Mouse (Mus musculus): Measurements from ENCODE around the gene Gm4491.

The Gm4491 gene

DNA sequence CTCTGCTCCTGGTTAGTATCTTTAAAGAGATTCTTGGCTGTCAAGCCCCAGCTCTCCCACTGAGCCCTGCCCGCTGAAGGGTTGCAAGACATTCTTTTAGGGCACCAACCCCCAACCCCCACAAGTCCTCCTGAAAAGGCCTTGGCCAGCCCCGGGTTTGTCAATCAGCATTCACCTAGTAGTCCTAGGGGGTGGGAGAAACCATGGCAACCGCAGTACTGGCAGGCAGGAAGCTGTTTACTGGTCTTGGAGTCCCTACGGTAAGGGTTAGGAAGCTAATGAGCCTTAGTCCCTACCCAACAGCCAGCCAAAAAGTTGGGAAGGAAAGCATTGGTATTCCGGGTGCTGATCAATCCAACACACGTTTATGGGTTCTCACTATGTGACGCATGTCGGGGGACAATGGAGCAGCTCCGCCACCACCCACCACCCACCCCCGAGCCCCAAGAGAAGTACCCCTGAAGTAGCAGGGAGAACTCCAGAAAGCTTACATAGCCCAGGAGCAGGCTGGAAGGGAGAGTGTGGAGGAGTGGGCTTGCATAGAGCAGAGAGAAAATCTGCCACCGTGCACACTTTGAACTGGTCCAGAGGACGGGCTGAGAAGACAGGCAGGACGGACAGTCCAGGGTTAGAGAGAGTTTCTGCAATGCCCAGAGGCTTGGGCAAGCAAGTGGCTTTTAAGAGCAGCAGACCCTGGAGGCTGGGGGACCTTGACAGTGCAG is at the start of gene Gm4491:
Gene Gm4491 (minus strand): TSS at position 61 of the 722 bp plus-strand sequence.
- DNase-seq (ENCODE audit: low read depth) = no peak

DNA sequence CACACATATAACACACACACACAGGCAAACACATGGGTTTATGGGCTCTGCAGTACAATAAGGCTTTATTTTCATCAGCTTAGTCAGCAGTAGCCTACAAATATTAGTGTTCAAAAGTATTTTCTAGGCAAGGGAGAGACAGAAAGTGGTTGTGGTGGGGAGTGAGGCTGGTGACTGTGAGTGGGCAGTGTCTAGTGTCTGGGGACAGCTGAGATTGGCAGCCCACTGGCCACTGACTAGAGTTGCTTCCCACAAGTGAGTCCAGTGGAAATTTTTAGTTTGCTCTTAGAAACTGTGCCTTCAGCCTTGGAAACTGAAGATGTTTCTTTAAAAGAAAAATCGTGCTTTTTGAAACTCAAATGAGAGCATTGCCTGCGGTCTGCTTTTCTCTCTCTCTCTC is 46.1 kb upstream of the Gm4491 start:
- no peak for DNase-seq (ENCODE audit: low read depth)

DNA sequence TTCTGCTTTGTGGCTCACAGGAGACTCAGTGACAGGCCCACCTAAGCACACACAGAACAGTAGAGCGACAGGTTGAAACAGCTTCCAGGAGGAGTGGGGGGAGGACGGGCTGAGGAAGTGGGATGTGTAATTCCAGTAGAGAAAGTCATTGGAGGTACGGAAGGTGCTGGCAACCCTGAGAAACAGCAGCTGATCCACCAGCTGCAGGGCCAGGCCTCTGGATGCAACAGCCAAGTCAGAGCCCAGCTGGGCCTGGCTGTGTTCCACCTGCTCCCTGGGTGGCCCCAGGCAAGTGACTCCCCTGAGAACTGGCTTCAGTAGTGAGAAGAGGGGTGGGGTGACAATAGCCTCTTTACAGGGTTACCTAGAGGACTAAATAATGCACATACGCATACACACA is 45.5 kb upstream of the Gm4491 start:
- DNase-seq (ENCODE audit: low read depth) = no peak

DNA sequence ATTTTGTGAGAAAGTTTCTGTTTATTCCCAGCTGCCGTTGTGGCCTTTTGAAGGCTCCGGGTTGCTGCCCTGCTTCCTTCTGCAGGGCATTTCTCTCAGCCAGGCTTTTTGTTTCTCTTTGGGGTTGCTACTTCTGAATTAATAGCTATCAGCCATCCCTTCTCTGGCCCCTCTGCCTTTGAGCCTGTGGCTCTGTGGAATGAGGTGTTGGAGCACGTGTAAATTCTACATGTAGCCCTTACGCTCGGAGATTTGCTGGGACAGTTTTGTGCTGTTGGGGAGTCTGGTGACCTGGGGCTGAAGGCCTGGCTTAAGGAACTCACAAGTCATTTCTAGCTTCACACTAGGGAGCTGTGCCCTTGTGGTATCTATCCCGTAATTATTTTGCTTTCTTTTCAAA is 39.2 kb upstream of the Gm4491 start:
- no peak for DNase-seq (ENCODE audit: low read depth)

DNA sequence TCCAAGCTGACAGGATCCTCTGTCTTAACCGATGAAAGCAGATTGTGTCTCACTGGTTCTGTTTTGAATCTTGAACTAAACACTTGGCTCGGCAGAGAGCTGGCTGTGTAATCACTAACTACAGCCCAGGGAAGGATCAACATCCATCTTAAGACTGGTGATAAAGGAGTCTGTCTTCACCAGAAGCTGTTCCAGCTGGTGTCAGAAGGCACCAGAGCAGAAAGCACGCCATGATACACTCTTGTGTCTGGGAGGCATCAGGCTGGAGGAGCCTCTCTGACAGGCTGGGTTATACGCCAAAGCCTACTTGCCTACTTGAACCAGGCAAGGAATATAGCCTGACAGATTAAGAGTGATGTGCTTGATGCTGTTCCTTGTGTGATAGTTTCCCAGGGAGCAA is 30.1 kb upstream of the Gm4491 start:
- no peak for DNase-seq (ENCODE audit: low read depth)

DNA sequence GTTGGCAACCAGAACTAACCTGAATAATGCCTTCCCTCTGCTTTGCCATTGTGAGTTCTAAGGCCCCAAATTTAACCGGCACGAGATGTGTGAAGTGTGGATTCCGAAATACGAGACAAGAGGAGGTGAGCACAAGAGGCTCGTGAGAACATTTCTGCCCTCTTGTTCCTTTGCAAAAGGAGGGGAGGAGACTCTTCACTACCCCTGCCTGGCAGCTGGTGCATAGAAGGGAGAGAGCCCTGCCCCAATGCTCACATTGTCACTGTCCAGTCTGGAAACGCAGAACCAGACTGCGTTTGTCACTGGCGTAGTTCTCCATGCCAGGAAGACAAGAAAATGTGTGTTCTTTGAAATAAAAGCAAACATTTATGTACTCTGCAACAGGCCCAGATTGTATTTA is 19.6 kb upstream of the Gm4491 start:
- no peak for DNase-seq (ENCODE audit: low read depth)

DNA sequence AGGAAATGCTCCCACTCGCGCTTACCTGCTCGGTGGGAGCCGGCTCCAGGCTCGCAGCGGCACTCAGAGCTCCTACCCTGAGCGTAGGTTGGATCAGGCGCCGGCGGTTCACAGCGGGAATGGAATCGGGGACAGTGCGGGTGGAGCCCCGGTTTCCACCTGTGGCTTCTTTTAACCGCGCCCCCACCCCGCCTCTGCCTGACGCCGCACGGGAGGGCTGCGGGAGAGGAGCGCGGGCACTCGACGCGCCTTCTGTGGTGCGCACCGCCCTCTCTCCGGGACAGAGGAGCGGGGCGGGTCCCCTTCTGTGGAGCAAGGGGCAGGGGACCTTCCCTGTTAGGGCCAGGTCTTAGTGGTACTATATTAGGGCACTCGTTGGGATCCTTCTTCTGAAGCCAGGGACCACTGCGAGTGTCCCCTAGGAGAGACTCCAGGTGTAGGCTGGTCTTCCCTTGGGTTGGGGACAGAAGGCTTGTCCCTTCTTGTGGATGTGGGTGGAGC is 17.5 kb upstream of the Gm4491 start, which contains the start of gene Gjb6:
Gene Gjb6 (minus strand): TSS at position 451 of the 501 bp plus-strand sequence.
- DNase-seq (ENCODE audit: low read depth) = no peak

DNA sequence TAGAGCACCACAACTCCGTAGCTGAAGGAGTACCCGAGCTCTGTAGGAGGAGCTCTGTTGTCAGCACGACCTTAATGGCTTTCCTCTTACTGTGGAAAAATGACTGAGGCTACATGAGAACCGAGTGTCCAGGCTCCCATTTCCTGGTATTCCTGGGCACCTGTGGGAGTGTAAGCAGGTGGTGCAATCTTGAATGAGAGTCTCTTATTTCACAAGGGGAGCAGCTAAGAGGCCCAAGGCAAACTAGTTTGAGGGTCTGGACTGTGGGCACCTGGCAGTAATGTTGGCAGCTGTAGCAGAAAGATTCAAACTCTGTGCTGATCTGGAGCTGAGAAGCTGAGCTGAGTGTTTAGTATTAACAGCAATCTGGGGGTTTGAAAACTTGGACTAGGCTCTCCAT is 11.7 kb upstream of the Gm4491 start:
- no peak for DNase-seq (ENCODE audit: low read depth)

DNA sequence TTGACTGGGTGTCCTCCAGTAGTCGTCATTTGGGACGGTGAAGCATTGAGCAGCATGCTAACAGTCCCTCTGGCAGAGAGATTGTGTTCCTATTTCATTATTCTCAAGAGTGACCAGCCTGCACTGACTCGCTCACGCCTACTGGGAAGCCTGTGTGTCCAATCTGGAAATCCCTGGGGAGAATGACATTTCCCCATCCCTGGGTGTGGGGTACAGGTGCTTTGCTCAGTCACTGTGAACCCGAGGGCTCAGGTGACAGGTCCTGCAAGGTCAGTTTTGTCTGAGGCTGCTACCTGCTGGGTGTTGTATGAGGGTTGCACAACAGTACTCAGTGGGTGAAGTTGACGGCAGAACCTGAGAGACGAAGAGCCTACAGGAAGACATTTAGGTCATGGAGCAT is 6.6 kb upstream of the Gm4491 start:
- DNase-seq (ENCODE audit: low read depth) = no peak

DNA sequence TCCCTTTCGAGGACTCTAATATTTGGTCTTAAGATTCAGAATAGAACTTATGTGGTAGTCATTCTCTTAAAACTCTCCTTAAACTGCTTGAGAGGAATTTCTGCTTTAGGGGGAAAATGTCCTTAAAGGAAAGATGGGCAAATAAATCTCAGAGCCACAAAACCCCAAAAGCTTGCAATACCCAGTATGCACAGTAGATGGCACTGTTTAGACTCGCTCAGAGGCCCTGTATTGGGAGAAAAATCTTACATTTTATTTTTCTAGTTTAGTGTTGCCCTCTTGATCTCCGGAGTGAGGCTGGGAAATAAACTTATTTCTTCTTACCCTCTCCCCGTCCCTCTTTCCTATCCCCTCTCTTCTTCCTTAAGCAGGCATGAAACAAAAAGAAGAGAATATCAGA is 6.5 kb downstream of the Gm4491 start:
- DNase-seq (ENCODE audit: low read depth) = peak; percentile 54

DNA sequence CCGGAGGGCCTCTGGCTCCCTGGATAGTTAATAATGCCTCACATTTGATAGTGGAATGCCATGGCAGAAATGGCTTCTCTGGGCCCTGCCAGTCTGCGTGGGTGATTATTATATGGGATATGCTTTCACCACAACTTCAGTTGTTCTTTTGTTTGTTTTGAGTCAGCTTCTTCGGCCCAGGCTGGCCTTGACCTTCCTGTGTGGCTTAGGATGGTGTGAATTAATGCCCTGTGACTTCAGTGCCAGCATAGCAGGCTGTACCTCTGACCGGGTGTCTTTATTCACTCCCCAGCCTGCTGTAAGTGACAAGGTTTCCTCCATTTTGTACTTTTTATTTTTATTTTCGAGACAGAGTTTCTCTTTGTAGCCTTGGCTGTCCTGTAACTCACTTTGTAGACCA is 7.8 kb downstream of the Gm4491 start:
- DNase-seq (ENCODE audit: low read depth) = no peak

DNA sequence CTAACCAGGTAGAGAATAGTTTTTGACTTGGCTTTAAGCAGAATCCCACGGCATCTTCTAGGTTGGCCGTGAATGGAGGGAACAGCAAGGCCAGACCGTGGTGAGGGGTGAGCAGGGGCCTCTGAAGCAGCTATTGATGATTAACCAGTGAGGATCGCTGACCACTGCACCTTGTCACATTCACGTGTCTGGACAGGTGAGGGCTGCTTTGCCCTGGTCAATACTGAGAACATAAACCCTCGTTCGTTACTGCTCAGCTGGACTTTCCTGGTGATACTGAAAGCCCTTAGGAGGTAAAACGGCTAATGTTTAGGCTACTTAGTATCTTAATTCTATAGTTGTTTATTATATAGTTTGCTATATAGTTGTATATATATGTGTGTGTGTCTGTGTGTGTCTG is 8.6 kb downstream of the Gm4491 start:
- DNase-seq (ENCODE audit: low read depth) = no peak

DNA sequence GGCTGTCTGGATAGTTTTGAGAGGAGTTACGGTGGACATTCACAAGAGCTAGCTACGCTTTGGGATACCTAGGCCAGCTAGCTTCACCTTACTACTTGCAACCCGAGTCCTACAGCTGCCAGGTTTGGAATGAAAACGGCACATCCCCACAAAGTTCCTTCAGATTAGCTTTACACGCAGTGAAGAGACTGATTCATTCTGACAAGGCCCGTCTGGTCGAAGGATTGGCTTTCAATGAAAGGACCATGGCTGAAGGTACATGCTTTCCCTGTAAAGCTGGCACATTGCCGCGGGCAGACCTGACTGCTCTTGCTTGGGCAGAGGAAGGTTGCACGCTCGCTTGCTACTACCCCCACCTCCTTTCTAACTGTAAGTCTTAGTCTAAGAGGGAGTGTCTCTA is 10.0 kb downstream of the Gm4491 start:
- no peak for DNase-seq (ENCODE audit: low read depth)

DNA sequence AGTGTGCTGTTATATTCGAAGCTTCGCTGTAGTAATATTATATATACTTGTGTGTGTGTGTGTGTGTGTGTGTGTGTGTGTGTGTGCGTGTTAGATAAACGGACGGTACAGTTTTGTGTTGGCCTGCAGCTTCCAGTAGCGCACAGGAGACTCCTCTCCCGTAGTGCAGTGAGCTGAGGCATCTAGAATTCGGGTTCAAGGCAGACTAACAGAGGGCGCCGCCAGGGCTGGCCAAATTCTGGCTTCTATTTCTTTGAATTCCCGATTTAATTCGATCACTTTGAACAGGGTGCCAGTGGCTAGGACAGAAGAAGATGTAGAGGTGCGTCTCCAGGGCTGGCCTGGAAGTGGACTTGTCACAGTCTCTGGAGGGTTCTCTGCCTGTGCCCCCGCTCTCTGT is 10.6 kb downstream of the Gm4491 start:
- DNase-seq (ENCODE audit: low read depth) = no peak

DNA sequence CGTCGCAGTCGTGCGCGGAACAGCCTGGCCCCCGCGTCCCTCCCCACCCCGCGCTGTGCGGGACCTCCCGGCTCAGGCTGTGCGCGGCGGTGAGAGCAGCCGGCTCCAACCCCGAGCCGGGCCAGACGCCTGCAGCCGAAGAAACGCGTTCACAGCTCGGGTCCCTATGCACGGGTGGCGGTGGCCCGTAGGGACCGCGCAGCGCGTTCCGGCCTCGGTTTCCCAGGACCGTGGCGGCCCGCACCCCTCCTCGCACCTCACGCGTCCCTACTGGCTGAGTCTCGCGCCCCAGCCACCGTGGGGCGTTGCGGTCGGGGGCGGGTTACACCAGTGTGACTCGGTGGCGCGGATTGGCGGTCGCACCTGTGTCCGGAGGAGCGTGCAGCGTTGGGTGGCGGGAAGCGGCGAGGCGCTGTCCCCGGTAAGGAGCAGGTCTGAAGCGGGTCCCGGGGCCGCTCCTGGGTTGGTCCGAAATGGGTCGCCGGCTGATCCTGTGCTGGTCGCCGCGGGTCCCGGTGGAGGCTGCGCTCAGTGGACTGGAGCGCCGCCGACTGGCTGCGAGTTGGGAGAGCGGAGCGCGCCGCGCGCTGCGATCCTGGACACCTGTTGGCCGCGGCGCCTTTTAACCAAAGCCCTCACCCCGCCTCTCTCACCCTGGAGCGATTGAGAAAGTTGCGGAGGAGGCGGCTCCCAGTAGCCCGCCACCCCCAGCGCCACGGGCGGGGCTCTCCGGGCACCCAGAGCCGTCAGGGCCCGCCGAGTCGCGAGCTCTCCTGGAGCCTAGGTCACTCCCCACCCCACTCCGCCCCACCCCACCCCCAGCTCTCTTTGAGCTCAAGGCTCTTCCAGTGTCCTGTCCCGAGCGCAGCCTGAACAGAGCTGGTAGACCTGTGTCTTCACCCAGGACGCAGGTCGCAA is 11.3 kb downstream of the Gm4491 start, which contains the start of gene Gjb2:
Gene Gjb2 (minus strand): TSS at position 597 of the 918 bp plus-strand sequence.
- DNase-seq (ENCODE audit: low read depth) = no peak

DNA sequence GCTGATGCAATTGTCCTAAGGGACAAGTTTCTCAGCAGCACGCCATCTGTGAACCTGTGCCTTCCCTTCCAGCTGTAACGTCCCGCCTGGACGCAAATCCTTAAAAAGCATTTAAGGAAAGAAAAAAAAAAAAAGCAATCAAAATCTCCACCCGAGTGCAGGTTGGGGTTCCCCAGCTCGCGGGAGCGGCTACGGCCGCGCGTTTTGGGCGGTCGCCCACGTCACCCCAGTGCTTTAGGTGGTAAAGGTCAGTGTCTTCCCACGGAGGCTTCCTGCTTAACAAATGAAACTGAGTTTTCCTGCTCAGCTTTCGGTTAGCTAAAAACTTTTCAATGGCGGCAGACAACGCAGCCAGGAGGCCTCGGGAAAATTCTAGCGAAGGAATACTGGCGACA is 12.0 kb downstream of the Gm4491 start:
- DNase-seq (ENCODE audit: low read depth) = no peak

DNA sequence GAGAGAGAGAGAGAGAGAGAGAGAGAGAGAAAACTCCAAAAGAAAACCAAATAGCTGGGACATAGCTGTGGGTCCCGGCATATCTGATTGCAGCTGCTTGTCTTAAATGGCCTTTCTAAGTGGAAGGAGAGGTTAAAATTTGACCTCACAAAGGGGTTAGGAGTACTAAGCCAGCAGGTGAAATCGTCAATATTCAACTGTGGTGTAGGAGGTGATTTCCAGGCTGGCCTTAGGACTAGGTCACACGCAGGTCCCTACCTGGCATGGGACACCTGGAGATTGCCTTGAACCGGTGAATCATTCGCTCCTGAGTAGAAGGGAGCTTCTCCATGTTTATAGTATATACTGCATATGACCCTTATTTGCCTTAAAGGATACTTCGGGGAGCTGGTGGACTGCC is 12.6 kb downstream of the Gm4491 start:
- DNase-seq (ENCODE audit: low read depth) = no peak

DNA sequence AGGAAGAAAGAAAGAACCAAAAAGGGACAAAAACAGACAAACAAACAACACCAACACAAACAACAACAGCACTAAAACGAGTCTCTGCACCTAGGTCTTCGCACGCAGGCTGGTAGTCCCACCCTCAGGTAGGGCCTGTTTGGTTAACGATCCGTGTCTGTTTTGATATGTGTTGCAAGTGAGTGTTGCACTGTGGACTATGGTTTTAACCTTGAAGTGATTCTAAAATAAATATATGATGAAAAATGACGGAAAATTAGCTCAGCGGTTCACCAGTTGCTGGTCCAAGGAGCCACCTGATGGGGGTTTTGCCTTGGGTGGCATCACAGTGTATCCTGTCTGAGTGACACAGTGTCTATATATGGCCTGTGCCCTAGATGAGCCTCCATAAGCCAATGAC is 14.1 kb downstream of the Gm4491 start:
- DNase-seq (ENCODE audit: low read depth) = no peak

DNA sequence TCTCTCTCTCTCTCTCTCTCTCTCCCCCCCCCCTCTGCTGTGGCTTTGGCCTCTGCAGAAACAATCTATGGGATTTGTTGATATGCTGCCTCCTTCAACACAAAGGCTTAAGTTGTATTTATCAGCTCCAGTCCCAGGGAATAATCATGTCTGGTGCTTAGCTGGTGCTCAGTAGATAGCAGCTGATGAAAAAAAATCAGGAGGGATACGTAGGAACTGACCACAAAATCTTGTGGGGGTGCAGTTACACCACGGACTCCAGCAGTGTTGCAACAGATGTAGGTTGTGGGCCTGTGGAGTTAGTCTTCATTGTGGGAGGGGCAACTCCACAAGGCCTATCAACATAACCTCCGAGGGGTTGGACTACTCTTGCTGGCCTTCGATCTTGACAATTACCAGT is 19.8 kb downstream of the Gm4491 start:
- DNase-seq (ENCODE audit: low read depth) = no peak

DNA sequence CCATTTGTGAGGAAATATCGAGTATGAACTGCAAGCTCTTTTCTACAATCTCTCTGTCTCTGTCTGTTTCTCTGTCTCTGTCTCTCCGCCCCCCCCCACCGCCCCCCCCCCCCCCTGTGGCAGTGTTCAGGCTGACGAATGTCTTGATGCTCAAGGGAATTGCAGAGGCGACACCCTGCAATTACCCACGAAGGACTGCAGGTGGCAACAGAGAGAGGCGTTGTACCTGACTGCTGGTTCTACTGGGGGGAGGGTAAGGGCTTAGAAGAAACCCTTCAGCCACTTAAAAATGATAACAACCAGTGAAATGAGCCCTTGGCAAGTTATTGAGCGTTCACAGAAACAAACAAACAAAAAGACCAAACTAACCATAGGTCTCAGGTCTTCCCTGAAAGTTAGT is 22.7 kb downstream of the Gm4491 start:
- DNase-seq (ENCODE audit: low read depth) = peak; percentile 53

DNA sequence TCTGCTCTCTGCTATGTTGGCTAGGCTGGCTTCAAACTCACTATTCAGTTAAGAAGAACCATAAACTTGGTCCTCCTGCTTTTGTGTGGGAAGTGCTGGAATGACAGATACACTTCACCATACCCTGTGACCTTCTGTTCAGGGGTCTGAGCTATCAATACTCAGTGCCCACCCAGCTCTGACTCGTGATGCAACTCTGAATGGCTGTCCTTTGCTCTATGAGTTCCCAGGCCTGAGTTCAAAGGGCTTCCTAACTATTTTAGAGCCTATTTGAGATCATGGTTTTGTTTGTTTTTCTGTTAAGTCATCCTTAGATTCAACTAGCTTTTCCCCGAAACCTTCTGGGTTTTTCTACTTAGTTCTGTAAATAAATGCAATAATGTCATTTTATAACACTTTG is 25.7 kb downstream of the Gm4491 start:
- no peak for DNase-seq (ENCODE audit: low read depth)

DNA sequence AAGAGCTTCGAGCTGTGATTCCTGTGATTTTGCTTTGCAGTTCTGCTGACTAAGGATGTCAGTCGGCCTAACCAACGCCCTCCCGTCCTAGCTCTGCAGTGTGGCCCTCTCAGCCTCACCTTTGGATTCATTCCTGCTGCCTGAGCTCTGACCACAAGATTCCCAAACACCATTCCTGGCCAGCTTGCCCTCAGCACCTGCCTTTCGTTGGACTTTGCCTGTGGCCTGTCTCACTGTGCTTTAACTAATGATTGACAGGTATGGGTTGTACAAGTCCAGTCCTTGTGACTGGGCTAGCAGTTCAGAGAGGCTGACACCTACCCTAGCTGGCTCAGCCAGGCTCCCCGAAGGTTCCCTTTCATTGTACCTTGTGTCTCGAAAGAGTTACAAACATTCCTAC is 26.6 kb downstream of the Gm4491 start:
- DNase-seq (ENCODE audit: low read depth) = no peak

DNA sequence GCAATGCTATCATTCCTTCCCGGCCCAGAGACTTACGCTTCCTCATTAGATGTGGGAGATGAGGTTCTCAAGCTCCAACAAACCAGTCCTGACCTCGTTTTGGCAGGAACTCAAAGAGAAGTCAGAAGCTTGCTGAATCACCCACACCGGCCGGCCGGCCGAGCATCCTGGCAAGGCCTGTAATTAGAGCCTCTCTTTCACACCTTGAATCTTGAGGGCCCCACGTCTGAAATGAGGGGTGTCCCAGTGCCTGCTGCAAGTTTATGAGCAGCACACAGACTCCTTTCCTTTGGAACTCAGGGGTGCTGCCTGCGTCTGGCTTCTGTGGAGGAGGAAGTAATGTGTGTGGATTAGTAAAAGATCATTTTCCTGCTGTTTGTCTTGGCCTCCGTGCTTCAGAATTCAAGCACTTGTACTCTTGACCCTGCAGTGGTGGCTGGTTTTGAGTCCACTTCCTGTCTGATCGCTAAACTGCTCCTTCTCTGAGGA is 31.5 kb downstream of the Gm4491 start:
- no peak for DNase-seq (ENCODE audit: low read depth)
